Mouse (Mus musculus): ENCODE data around the gene Psenen.

Psenen gene

GRCm38 (mm10) chr7:30553021-30553589 is 10.3 kb downstream of the Psenen start:
- DNase-seq: peak; percentile 69 to 76

DNA sequence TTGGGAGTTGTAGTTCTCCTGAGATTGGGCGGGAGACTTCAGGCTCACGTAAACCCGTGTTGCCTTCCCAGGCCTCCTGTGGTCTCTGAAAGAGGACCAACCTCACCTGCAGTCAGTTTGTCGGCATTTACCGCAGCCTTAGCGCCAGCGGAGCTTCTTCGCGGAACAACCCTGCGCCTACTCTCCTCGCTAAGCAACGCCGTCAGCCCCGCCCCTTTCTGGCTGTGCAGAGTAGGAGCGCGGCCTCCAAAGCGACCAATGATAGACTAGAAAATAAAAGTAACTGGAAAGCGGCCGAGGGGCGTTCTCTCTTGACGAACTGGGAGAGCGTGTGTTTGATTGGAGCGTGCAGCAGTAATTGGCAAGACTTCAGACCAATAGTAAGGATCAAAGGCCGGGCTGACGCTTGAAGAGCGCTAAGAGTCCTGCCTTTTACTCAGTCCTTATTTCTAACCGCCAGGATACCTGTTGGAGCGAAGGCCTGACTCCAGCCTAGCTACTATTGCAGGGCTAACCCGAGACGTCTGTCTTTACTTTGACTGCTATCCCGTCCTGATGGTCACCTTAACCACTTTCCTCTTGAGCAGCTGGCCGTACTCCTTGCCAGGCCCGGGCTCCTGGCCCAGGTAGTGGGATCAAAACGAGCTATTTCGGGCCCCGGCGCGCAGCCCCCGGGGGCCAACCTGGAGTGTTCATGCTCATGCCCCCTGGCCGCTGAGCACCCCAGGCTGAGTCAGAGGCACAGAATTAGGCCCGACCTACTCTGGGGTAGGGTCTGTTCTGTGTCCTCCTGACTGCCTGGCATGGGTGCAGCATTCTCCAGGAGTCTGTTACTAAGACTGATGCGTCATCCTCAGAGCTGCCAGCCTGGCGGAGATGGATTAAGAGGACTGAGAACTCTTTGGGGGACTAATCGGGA is 11.1 kb downstream of the Psenen start, which contains the start of the genes Hspb6 and Proser3:
Hspb6 (plus strand) TSS at position 77 of the 919 bp plus-strand sequence.
Proser3 (minus strand) TSS at position 198 of the 919 bp plus-strand sequence.
- peak; percentile 98 to 99 for DNase-seq

- peak in 1 of 2 experiments; percentile 72 for DNase-seq
Measured at GRCm38 (mm10) chr7:30551445-30552101, 11.9 kb downstream of the Psenen start.

DNA sequence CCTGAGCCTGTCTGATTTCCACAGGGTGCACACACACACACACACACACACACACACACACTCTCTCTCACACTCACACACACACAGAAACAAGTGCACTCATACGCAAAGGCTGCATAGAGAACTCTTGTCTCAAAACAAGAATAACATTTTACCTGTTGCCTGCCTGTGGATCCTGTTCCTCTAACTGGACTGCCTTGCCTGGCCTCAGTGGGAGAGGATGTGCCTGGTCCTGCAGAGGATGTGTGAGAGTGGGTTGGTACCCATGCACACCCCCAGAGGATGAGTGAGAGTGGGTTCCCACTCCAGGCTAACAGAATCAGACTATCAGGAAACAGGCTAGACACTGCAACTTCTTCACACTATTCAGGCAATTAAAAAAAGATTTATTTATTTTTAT is 12.8 kb downstream of the Psenen start:
- DNase-seq: no peak

DNA sequence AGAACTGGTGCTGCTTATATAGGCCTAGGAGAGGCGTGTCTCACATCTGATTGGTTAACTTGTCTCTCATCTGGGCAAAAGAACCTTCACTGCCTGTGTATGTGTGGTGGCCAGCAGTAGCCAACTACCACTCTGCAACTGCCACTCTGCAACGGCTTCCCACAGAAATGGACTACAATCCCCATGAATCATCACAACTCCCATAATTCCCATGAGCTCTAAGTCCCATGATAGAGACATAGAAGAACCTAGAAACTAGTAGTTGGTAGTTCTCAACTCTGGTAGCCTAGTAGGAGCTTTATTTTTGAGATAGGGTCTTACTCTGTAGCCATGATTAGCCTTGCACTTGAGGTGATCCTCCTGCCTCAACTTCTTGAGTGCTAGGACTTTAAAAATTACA is 13.5 kb downstream of the Psenen start:
- DNase-seq: no peak

GRCm38 (mm10) chr7:30544327-30544726 is 19.1 kb downstream of the Psenen start:
- DNase-seq: no peak

DNA sequence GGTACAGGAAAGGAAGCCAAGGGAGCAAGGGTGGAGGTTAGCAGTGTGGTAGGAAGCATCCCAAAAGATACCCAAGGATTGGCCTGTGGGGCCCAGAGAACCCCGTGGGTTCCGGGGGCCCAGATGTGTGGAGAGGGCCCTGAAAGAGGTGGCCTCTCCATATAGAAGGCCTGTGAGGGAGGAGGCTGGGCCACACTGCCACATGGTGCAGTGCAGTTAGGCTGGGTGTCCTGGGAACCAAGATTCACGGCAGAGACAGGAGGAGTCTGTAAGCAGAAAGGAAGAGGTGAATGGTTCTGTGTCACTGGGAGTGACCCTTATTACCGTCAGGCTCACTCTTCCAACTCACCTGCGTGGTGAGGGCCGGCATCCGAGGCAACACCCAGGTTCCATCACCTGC is 22.9 kb downstream of the Psenen start:
- no peak for DNase-seq

DNA sequence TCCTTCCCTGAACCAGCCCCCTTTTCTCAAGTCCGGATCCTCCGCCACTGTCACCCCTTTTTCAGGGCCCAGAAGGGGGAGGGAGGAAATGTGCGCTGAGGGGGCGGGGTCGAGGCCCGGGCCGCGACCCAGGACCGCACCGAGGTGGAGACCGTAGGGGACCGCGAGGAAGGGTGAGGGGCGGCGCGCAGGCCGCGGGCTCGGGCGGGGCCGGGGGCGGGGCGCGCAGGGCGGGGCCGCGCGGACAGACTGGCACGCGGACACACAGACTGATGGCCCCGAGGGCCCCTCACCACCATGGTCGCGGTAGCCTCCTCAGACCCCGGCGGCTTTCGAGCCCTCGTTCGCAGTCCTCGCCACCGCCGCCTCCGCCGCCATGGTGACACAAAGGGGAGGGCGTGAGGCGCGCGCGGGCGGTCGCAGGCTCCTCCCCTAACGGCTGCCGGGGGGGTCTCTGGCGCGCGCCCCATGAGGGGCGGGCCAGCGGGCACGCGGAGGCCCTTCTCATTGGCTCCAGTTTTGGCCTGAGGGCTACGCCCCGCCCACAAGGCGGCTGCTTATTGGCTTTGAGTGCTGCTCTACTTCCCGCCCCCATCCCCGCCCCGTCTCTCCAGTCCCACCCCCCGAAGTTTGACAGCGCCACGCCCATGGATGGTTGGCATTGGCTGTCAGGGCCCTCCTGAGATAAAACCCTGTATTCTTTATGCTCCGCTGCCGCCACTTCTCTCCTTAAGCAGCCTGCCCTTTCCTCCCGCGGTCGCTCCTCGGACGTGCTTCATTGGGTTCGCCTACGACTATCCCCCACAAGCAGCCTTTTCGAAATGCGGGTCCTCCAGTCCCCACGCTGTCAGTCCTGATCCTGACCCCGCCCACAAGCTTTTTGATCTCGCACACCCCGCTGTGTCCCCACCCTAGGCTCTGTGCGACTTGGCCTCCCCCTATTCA is 28.5 kb downstream of the Psenen start, which contains the start of gene Arhgap33:
Arhgap33 (minus strand) TSS at position 428 of the 945 bp plus-strand sequence.
- DNase-seq: peak; percentile 98 to 99

DNA sequence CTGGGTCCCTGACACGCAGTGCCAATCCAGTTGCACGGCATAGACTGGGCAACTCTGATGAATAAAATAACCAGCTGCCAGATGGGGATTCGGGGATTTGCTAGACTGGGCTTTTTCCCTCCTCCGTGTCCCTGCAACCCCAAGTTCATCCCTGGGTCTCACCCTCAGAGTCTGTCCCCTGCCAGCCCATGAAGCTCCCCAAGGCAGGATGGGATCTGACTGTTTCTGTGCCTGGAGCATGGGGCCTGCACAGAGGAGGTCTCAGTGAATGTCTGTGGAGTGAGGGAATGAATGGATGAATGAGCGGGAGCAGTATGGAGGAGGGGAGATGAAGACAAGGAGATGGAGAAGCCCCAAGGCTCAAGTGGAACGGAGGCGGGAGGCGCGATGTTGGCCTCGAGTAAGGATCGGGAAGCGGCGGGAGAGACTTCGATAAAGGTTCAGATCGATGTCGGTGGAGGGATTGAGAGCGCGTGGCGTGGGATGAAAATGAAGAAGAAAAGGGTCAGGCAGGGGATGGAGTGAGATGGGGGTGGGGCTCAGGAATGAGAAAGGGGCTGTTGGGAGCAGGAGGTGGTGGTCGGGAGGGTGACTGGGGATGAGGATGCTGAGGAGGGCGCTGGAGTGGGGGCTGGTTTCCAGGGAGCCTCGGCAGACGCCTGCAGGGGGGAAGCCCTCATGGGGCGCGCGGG is 29.3 kb downstream of the Psenen start:
- DNase-seq: peak in 1 of 2 experiments; percentile 33

GRCm38 (mm10) chr7:30532931-30533330 is 30.5 kb downstream of the Psenen start:
- DNase-seq: peak in 1 of 2 experiments; percentile 44

GRCm38 (mm10) chr7:30531291-30531815 is 32.1 kb downstream of the Psenen start:
- no peak for DNase-seq

DNA sequence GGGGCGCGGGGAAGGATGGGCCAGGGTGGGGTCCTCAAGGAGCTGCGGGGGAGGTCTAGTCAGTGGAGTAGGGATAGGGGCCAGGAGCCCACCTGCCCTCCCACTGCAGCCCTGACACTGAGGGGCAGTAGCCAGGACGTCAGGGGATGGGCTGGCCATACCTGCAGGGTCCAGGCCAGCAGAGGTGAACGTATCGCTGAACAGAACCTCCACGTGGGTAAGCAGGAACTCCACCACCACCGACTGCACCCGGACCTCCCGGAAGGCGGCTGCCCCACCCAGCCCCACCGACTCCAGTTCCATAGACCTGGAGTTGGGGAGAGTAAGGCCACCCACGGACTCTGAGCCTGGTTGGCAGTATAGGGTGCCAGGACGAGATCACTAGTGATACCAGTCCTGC is 36.4 kb downstream of the Psenen start:
- no peak for DNase-seq

DNA sequence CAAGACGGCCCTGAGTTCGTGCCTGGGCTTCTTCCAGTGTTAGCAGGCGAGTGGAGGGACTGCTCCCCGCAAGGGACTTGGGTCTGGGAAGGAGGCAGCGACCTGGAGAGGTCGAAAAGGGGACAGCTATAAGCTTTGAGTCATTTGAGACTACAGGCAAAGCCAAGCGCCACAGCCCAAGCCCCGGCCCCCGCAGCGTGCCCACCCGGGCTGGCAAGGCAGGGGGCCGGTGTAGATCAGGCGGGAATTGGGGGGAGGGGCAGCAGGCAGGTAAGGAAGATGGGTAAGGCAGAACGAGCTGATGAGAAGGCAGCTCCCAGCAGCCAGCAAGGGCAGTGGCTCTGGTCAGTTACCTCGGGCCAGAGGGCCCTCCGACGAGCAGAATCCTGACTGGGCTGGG is 37.0 kb downstream of the Psenen start:
- DNase-seq: no peak

GRCm38 (mm10) chr7:30525954-30526353 is 37.5 kb downstream of the Psenen start:
- DNase-seq: no peak

GRCm38 (mm10) chr7:30524487-30524886 is 38.9 kb downstream of the Psenen start:
- no peak for DNase-seq

GRCm38 (mm10) chr7:30522871-30523270 is 40.6 kb downstream of the Psenen start:
- DNase-seq: no peak

- DNase-seq: peak; percentile 75 to 77
Measured at GRCm38 (mm10) chr7:30520856-30521255, 42.6 kb downstream of the Psenen start.

DNA sequence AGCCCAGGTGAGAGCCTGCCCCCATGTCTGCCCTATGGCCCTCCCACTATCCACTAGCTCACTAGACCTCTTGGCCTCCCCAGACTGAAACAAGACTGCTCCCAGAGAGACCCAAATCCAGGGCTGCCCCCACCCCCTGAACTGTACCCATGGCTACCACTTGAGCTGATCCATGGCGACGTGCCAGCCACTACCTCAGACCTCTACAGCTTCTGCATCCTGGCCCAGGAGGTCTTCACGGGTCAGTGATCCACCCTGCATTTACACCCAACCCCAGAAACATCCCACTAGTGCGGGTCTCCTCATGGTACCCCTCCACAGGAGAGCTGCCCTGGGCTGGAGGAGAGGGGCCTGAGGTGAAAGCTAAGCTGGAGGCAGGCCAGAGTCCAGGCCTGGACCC is 43.0 kb downstream of the Psenen start:
- peak; percentile 38 to 66 for DNase-seq

DNA sequence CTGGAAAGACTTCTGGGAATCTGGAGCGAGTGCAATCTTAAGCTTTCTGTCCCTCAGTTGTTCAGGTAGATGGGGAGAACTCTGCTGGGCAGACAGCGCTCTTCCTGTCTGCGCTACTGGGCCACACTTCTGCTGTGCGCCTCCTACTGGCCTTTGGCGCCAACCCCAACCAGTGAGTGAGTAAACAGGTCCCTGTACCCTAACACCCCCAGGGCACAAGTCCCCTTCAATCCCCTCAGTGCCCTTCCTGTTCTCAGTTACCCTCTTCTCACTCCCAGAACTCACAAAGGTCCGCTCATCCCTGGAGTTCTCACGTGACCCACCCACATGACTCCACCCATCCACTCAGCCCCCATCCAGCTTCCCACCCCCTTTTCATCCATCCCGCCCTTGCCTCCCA is 45.1 kb downstream of the Psenen start:
- DNase-seq: no peak

DNA sequence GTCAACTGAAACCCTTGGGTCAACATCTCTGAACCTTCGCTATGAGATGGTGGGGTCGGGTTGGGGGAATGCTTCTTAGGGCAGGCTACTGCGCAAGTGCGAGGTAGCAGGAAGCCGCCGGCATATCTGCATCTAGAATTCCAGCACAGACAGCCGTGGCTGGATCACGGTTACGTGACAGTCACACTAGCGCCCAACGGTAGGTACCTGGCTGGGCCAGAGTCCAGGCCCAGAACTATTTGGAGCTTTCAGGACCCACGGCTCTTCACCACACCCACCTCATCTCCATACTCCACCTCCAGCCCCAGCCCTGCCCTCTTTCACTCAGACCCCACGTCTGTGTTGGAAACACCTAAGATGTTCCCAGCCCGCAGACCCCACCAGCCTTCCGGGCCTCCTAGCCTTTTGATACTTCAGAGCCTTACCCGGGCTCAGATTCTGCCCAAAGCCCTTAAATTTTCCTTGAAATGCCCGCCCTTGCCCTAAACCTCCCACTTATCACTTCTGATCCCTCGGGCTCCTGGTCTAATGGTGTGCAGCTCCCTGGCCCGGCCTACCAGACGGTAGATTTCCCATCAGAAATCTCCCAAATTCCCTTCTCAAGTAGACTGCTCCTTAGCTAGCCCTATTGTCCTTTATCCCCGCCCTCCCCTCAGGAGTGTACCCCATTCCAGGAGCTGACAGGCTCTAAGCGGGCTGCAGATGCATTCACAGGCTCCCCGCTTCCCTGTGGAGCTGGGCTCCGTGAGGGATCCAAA is 48.2 kb downstream of the Psenen start:
- no peak for DNase-seq

Measured in cerebellum, postnatal 14 days (tissue).